Mouse (Mus musculus) v-Abl transformed pro-B cells (cell line): ENCODE data around the gene Slc22a1.

Experiments used
- in situ Hi-C, 2 experiments: fragments of 400-800 bp; cut with MboI; formaldehyde crosslinking; loops; one replicate each; pipeline ENCODE4 v1.15.1; 2025; ENCODE audit not compliant: unreplicated experiment in 2 of 2

Slc22a1 gene

DNA sequence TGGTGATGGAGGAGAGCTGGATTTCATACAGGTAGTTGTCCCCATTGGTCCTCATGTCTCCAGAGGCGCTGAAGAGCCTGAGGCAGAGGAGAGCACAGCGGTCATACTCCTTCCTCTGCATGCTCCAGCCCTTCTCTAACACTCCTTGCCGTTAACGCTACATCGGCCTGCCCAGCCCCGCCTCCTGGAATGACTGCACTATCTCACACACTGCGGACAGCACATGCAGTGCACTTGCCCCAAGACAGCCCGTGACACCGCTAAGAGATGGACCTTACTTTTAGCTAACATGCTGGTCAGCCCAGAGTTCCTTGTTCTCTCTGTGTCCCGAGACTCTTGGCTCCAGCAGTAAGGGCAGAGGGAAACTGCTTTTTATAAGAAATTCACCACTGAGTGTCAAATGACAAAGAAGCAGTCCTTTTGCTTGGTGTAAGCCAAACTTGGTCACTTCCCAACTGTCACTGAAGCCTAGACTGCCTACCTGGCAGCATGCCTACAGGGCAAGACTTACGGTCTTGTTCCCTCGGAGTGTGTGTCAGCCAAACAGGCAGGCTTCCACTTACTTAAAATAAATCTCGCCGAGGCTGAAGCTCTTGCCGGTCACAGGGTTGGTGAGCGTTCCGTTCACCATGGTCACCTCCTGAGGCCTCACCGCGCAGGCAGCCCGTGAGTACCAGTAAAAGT is 12.9 kb upstream of the Slc22a1 start:
- in situ Hi-C loops, result no loop called here

DNA sequence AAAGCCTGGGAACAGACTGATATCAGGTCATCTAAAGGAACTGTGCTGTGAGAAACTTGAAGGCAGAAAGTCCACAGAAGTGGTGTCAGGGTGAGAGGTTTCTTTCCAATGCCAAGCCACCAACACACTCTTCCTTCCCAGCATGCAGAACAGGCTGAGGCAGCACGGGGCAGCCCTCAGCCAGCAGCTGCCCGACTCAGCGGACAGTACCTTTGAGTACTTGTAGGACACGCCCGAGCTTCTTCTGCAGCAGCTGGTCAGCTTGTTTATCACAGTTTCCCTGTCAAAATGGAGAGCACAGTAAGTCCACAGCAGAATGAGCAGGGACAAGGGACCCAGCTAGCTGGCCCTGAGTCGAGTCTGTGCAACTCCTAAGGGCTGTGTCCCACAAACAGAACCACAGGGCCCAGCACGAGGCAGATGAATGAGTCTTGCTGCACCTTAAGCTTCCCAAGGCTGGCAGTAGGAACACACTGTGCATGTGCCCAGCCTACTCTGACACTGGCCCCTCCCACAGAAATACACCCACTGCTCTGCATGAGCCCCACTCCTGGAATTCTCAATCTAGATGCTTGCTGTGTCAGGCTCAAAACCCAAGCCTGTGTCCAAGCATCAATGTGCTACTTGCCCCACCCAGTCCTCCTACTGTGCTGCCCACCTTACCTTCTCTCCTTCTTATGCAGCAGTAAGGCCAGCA is 9.4 kb upstream of the Slc22a1 start:
- in situ Hi-C loops, result no loop called here

- in situ Hi-C loops, result no loop called here
Measured at GRCm38 (mm10) chr17:12684412-12684811, 8.8 kb upstream of the Slc22a1 start.

DNA sequence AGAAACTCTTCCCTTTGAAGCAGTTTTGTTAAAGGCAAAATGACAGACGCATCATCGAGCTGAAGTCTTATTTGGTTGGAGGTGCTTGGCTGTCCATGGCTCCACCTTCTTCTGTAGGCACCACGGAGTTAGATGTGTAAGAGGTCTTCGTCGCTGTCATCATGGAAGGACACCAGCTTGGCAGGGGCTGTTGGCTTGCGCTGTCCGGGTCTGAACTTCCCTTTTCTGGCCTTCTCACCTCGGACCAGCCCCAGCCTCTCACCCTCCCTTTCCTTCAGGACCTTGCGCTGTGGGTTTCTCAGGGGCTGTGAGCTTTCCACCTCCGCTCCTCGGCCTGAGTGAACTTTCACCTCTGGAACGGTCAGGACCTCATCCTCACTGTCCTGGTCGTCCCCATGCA is 8.0 kb upstream of the Slc22a1 start:
- in situ Hi-C loops, result no loop called here

GRCm38 (mm10) chr17:12678261-12678660 is 2.6 kb upstream of the Slc22a1 start:
- in situ Hi-C loops, result no loop called here

DNA sequence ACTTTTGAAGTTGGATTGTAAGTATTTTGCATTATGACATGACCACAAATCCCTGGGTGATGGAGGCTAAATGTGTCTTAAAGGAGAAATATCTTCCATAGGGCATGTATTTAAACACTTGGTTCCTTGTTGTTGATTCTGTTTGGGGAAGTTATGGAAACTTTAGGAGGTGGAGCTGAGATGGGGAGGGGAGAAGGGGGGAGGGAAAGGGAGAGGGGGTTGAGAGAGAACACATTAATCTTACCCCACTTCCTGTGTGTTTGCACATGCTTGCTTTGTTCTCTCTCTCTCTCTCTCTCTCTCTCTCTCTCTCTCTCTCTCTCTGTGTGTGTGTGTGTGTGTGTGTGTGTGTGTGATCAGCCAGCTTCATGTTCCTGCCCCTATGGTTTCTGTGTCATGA is 1.5 kb upstream of the Slc22a1 start:
- in situ Hi-C loops, result no loop called here

DNA sequence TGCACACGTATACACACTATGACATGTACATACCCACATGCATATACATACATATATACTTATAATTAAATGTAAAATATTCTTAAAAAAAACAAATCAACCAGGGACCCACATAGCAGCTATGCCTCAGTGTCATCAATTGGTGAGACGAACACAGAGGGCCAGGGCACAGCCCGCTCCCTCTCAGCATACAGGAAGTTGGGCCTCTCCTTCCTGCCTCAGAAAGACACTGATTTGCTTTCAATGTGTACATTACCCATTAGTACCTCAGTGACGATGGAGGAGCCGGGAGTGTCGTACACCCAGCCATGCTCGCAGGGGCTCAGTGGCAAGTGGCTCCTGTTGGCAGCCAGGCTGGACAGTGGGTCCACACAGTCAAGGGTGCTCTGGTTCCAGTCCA is 649 bp downstream of the Slc22a1 start:
- in situ Hi-C loops, result loop anchor here (25.0 kb wide), 3 partner anchors 263 to 638 kb away; no protein-coding TSS in a partner anchor

DNA sequence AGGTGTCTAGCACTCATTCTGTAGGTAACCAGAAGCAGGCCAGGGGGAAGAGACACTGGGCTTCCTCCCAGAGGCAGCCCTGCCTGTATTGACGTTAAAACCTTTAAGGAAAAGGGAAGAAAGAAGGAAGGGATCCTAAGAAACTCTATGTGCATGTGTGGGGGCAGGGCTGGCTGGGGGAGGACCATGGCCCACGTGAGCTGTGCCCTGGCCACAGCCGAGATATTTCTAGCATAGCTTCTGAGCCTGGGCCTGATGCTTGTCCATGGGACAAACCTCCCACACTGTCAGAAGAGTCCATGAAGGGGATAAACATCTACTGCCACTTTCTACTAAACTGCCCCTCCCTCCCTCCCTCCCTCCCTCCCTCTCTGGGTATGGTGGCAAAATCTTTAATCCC is 1.8 kb downstream of the Slc22a1 start:
- in situ Hi-C loops, result loop anchor here (25.0 kb wide), 3 partner anchors 262 to 637 kb away; no protein-coding TSS in a partner anchor

GRCm38 (mm10) chr17:12672285-12672790 is 3.3 kb downstream of the Slc22a1 start:
- in situ Hi-C loops, result loop anchor here (25.0 kb wide), 3 partner anchors 260 to 635 kb away; no protein-coding TSS in a partner anchor

- in situ Hi-C loops, result loop anchor here (25.0 kb wide), 3 partner anchors 259 to 634 kb away; no protein-coding TSS in a partner anchor
Measured at GRCm38 (mm10) chr17:12671029-12671605, 4.5 kb downstream of the Slc22a1 start.

DNA sequence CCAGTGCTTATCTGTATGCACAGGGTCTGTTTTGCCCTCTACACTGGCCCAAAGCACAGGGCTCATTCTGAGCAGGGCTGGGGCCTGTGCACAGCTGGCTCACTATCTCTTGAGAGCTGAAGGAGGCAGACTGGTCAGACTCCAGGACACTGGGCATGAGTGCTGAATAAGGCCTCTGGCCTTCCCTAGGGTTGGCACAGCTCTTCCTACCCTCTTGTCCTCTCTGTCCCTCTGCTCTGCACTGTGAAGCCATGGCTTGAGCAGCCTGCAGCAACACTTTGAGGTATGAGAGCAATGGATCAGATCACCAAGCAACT is 6.3 kb downstream of the Slc22a1 start:
- in situ Hi-C loops, result loop anchor here (25.0 kb wide), 3 partner anchors 257 to 632 kb away; no protein-coding TSS in a partner anchor

DNA sequence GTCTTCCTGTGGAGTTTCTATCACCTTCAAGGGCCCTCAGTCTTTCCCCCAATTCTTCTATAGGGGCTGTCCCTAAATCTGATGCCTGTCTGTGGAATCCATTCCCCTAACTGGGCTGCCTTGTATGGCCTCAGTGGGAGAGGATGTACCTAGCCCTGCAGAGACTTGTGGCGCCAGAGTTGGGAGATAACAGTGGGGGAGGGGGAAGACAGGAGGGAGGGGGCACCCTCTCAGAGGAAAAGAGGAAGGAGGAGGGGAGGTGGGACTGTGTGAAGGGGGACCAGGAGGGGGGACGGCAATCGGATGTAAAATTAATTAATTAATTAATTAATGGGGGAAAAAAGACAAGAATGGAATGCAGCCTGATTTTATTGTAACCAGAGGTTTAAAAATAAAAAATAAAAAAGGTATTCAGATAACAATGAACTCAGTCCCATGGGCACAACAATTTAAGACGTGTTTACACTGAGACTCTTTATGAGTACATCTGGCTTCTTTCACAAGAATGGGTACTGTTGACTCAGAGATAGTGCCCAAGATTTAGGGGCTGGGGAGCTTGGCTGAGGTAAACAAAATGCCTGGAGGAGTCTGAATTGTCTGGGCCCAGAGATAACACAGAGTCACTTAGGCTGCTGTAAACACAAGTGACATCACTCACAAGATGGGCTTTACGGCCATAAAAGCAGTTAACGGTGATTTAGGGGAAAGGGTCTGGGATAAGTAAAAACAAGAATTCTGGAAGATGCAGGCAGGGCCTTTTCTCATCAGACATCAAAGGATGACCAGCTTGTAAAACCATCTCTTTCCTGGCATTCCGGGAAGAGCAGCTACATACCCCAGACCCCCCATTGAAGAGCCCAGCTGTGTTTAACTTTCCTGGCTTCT is 6.9 kb downstream of the Slc22a1 start:
- in situ Hi-C loops, result loop anchor here (25.0 kb wide), 3 partner anchors 256 to 631 kb away; no protein-coding TSS in a partner anchor

GRCm38 (mm10) chr17:12664156-12664555 is 11.5 kb downstream of the Slc22a1 start:
- in situ Hi-C loops, result loop anchor here (25.0 kb wide), 3 partner anchors 252 to 627 kb away; no protein-coding TSS in a partner anchor

DNA sequence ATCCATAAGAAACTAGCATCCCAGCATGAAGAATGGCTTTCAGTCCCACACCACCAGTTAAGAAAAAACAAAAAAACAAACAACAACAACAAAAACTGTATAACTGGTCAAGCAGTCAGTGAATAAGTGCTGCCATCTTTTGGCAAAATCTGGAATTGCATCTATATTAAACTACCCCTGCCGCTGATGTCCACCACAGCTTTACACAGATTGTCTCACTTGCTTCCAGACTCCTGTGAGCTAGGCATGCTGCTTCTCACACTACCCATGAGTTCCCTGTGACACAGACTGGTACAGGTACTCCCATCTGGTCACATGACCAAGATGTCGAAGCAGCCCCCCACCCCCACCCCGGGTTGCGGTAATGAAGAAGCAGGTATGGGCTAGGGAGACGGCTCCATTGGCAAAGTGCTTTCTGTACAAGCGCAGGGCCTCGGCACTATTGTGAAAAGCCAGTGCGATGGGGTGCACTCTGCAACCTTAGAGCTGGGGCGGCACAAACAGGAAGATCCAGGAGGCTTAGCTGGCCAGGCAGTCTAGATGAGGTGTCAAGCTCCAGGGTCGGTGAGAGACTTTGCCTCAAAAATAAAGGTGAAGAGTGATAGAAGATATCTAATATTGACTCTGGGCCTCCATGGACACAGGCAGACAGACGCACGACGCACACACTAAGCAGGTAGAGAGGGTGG is 14.9 kb downstream of the Slc22a1 start:
- in situ Hi-C loops, result loop anchor here (25.0 kb wide), 3 partner anchors 248 to 623 kb away; no protein-coding TSS in a partner anchor

GRCm38 (mm10) chr17:12659233-12659632 is 16.4 kb downstream of the Slc22a1 start:
- in situ Hi-C loops, result loop anchor here (10.0 to 25.0 kb wide), 5 partner anchors 244 to 624 kb away; no protein-coding TSS in a partner anchor

GRCm38 (mm10) chr17:12658784-12659183 is 16.8 kb downstream of the Slc22a1 start:
- in situ Hi-C loops, result loop anchor here (10.0 to 25.0 kb wide), 5 partner anchors 244 to 624 kb away; no protein-coding TSS in a partner anchor

DNA sequence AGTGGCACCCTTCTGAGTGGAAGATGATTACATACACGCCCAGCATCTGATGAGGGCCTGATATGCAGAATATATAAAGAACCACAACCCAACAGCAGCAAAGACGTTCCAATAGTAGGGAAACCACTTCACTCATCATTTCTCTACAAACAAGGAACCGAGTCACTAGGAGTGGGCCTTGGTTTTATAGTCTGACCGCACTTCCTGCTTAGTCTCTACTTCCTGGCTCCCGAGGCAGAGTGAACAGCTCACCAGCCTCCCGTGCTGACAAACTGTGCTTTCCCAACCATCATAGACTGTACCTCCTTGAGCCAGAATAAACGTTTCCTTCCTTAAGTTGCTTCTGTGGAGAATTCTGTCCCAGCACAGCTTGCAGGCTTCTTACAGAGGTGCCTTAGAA is 19.8 kb downstream of the Slc22a1 start:
- in situ Hi-C loops, result loop anchor here (10.0 to 25.0 kb wide), 5 partner anchors 241 to 621 kb away; no protein-coding TSS in a partner anchor

DNA sequence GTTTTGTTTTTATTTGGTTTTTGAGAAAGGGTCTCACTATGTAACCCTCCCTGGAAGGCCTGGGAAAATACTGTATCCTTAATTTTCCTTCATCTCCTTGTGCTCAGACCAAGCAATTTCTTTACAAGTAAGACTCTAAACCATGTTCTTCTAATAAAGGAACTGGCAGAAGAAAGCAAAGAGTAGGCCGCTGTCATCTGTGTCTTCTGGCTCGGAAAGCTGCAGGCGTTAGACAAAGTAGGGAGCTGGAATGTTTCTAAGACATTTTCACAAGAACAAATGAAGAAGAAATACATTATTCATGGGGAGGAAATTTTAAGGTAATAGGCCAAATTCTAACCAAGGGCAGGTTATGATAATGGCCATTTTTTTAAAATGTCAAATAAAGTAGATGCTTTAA is 21.6 kb downstream of the Slc22a1 start:
- in situ Hi-C loops, result loop anchor here (10.0 to 25.0 kb wide), 5 partner anchors 239 to 619 kb away; no protein-coding TSS in a partner anchor

DNA sequence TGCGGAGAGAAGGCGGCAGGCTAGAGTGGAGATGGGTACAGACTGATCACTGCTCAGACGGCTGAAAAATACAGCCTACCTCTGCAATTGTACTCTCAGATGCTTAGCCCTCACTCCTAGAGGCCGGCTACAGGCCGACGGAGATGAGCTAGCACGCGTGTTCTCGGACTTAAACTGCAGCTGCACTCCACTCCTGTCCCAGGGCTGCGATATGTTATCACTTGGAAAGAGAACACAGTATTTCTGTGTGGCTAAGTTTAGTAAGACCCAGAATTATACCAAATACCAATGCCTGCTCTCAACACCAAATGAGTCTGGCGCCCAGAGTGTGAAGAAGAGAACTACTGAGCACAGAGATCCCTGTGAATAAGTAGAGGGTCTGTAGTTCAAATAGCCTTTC is 23.0 kb downstream of the Slc22a1 start:
- in situ Hi-C loops, result loop anchor here (10.0 to 25.0 kb wide), 5 partner anchors 238 to 618 kb away; no protein-coding TSS in a partner anchor
